Mouse (Mus musculus) ES-E14 (cell line): Measurements from ENCODE around the gene Zbtb41.

Experiments
- CHD2 ChIP-seq: IDR thresholded peaks from 2 replicates; pipeline ENCODE4 v1.6.1; 2014; ENCODE audit warnings: mild to moderate bottlenecking, low read depth, low read length, inconsistent platforms
- ZC3H11A ChIP-seq: IDR thresholded peaks from 2 replicates; pipeline ENCODE4 v1.6.1; 2012; ENCODE audit warnings: low read depth, mild to moderate bottlenecking, inconsistent platforms, low read length, borderline replicate concordance

DNA sequence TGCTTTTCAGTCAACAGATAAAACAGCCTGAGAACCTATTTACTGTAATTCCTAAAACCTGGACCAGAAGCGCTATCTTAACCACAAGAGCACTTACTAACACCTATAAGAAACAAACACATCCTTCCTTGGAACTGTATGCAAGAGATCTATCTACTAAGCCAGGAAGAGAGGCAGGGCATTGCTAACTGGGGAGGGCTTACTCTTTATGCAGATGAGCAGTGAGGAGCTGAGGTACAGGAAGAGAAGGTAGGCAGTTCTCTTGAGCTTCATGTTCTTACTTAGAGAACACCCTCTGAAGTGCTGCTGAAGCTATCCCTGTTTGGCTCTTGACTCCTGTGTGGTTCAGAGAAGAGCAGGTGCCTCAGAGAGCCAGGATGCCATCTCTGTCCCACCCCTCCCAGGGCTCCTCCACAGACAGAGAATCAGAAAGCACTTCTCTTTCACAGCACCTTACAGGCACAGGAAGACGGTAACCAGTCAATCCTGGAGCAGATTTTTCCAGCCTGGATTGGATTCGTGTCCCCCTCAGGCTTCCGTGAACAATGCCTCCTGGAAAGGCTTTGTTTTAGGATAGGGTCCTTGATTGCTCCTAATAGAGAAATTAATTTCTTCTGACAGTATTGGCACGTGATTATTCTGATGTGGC lies 45.3 kb upstream of the Zbtb41 start, which contains the start of gene Crb1:
- TF ChIP-seq CHD2 (no peak), ZC3H11A (no peak)
